Mouse (Mus musculus) G1E (cell line): ENCODE measurements at regions not wholly inside any gene's neighbourhood (a gene's known extent, or its start where the extent isn't known, plus 50 kb on each side); places are given as distances from the start of the nearest gene placed in this dataset.

ENCODE experiments used
- ATAC-seq: 2 replicates; pipeline ENCODE4 v1.8.0; 2016; ENCODE audit warnings: mild to moderate bottlenecking; ENCODE audit not compliant: insufficient number of reproducible peaks, poor library complexity, low FRiP score, severe bottlenecking; ENCODE audit errors: extremely low read depth
- DNase-seq: peaks from one replicate; pipeline ENCODE4 v3.0.0; 2012; ENCODE audit warnings: low spot score
- H3K27me3 ChIP-seq: 2 replicates; pipeline ENCODE4 v1.6.1; 2012; ENCODE audit warnings: mild to moderate bottlenecking, low read length, inconsistent platforms; ENCODE audit not compliant: insufficient read depth
- H3K36me3 ChIP-seq: replicated peaks from 2 replicates; pipeline ENCODE3; 2012; ENCODE audit warnings: mild to moderate bottlenecking, inconsistent platforms
- H3K4me1 ChIP-seq: 2 replicates; pipeline ENCODE4 v1.6.1; 2012; ENCODE audit warnings: low read depth, low read length, inconsistent platforms, mixed read lengths; ENCODE audit not compliant: insufficient read depth
- H3K4me3 ChIP-seq: 2 replicates; pipeline ENCODE4 v1.5.1; 2012; ENCODE audit warnings: low read depth, mild to moderate bottlenecking, inconsistent platforms, low read length, moderate library complexity, mixed read lengths
- H3K9me3 ChIP-seq: replicated peaks from 2 replicates; pipeline ENCODE4 v1.6.1; 2012; ENCODE audit warnings: inconsistent platforms
- CTCF ChIP-seq: IDR thresholded peaks from 2 replicates; pipeline ENCODE4 v1.5.1; 2012; ENCODE audit warnings: low read depth, low read length, inconsistent platforms, mixed read lengths
- GATA1 ChIP-seq: IDR thresholded peaks from 2 replicates; pipeline ENCODE4 v1.6.1; 2012; ENCODE audit warnings: borderline replicate concordance, low read length, inconsistent platforms, mixed read lengths
- GATA2 ChIP-seq: IDR thresholded peaks from 2 replicates; pipeline ENCODE4 v1.6.1; 2012; ENCODE audit warnings: low read depth, low read length, inconsistent platforms, borderline replicate concordance
- POLR2AphosphoS5 ChIP-seq: IDR thresholded peaks from 2 replicates; pipeline ENCODE4 v1.6.1; 2012; ENCODE audit warnings: low read depth, low read length, inconsistent platforms; ENCODE audit not compliant: insufficient replicate concordance
- TAL1 ChIP-seq: conservative IDR thresholded peaks from 2 replicates; pipeline ENCODE4 v1.6.1; 2012; ENCODE audit warnings: low read depth, low read length, inconsistent platforms, mixed read lengths

GRCm38 (mm10) chr12:12777422-12777821 is 164.3 kb downstream of the Mycn start:
- ATAC-seq: no peak
- H3K4me3 ChIP-seq: no peak overlapping the region
- H3K36me3 ChIP-seq: no peaks in the 10 kb centered on the region
- no peak for DNase-seq
- TF ChIP-seq GATA2 (no peak), CTCF (no peak), TAL1 (no peak), POLR2AphosphoS5 (no peak), GATA1 (no peak)
- no peaks in the 10 kb centered on the region for H3K4me1 ChIP-seq
- H3K27me3 ChIP-seq: no peaks in the 10 kb centered on the region
- H3K9me3 ChIP-seq: peaks cover 16% of the 10 kb centered on the region

DNA sequence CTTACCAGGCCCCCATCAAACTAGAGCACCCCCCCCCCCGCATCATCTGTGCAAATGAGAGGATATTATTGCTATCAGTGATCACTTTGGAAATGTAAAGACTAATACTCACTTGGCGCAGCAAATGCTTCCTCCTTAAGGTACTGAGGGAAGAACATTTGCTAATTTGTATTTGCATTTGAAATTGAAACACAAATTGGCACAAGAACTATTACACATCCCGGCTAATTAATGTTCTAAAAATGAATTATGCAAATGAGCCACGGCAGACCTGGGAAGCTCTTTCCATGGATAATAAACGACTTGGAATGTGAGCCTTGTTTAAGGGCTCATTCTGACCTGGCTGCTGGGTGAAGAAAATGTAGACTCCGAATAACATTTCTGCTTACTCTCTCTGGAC is 164.9 kb downstream of the Mycn start:
- Histone ChIP-seq H3K27me3 (no peaks in the 10 kb centered on the region), H3K4me3 (no peak overlapping the region), H3K36me3 (no peaks in the 10 kb centered on the region), H3K9me3 (peaks cover 16% of the 10 kb centered on the region), H3K4me1 (no peaks in the 10 kb centered on the region)
- no peak for DNase-seq
- TF ChIP-seq TAL1: no peak
- TF ChIP-seq GATA2: no peak
- no peak for TF ChIP-seq POLR2AphosphoS5
- no peak for TF ChIP-seq CTCF
- TF ChIP-seq GATA1: no peak
- no peak for ATAC-seq

- Histone ChIP-seq H3K27me3 (no peaks in the 10 kb centered on the region), H3K4me3 (no peak overlapping the region), H3K36me3 (no peaks in the 10 kb centered on the region), H3K9me3 (peaks cover 5% of the 10 kb centered on the region; the same call in 1 of the 2 replicates), H3K4me1 (no peaks in the 10 kb centered on the region)
- ATAC-seq (no peak), DNase-seq (no peak)
- TF ChIP-seq TAL1: no peak
- no peak for TF ChIP-seq CTCF
- no peak for TF ChIP-seq POLR2AphosphoS5
- no peak for TF ChIP-seq GATA1
- no peak for TF ChIP-seq GATA2
These were observed 170.7 kb downstream of the Mycn start for GRCm38 (mm10) chr12:12770970-12771369.

DNA sequence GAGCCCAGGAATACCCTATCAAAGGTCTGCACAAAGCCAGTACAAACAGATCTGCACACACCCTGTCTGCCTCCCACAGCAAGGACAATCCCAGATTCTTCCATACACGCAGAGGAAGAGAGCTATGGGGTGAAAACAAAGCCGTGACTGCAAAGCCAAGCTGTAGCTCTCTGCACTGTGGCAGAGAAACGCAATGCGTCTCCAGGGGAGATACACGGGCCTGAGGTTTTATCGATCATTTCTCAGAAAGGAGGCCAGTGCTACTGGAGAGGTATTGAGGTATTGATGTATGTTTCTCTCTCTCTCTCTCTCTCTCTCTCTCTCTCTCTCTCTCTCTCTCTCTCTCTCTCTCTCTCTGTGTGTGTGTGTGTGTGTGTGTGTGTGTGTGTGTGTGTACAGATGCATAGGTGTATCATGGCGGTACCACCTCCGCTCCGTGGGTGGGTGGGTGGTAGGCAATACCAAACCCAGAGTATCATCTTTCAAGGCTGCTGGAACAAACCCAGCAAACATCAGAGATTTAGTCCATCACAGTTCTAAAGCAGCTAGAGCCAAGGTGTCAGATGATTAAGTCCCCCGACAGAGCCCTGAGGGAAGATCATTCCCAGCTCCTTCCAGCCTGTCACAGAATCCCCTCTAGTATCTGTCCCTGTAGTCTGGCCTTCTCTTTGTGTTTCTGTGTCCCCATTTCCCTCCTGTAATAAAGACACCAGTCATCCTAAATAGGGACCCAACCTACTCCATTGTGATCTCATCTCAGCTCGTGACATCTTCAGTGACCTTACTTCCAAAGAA is 175.0 kb downstream of the Mycn start:
- Histone ChIP-seq H3K27me3 (no peaks in the 10 kb centered on the region), H3K4me3 (no peak overlapping the region), H3K9me3 (peaks cover 8% of the 10 kb centered on the region; the same call in 1 of the 2 replicates), H3K36me3 (no peaks in the 10 kb centered on the region), H3K4me1 (no peaks in the 10 kb centered on the region)
- TF ChIP-seq GATA2 (no peak), POLR2AphosphoS5 (no peak), TAL1 (no peak), CTCF (no peak), GATA1 (no peak)
- DNase-seq: no peak
- no peak for ATAC-seq

- Histone ChIP-seq H3K4me1 (no peaks in the 10 kb centered on the region), H3K27me3 (no peaks in the 10 kb centered on the region), H3K9me3 (0 out of 2 replicates have a peak, but pooled peaks cover 5% of the 10 kb centered on the region), H3K4me3 (no peak overlapping the region), H3K36me3 (no peaks in the 10 kb centered on the region)
- TF ChIP-seq TAL1: no peak
- TF ChIP-seq POLR2AphosphoS5: no peak
- no peak for TF ChIP-seq CTCF
- no peak for TF ChIP-seq GATA2
- no peak for TF ChIP-seq GATA1
- DNase-seq: no peak
- ATAC-seq: no peak
These were observed 176.1 kb downstream of the Mycn start for GRCm38 (mm10) chr12:12765490-12766058.

DNA sequence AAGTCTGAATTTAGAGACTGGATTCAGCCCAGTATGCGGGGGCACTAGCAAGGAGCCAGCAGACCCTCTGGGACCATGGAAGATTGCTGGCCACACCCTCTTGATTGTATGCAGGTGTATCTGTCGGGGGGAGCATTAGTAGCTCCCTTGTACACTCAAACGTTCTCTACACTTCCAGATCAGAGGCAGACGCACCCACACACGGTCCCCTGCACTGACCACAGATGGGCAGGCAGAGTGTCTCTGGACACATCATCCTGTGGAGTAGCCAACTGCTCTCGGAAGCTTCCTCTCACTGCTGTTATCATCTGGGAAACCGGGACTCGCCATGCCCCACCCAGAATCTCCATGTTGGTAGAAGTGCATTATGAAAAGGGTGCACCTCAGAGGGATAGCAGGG is 176.7 kb downstream of the Mycn start:
- Histone ChIP-seq H3K9me3 (peaks cover 5% of the 10 kb centered on the region; the same call in 1 of the 2 replicates), H3K36me3 (no peaks in the 10 kb centered on the region), H3K4me3 (no peak overlapping the region), H3K27me3 (no peaks in the 10 kb centered on the region), H3K4me1 (no peaks in the 10 kb centered on the region)
- DNase-seq (no peak), ATAC-seq (no peak)
- no peak for TF ChIP-seq GATA2
- TF ChIP-seq CTCF: no peak
- no peak for TF ChIP-seq TAL1
- TF ChIP-seq POLR2AphosphoS5: no peak
- no peak for TF ChIP-seq GATA1
